Mouse (Mus musculus) erythroblast, embryonic 14.5 days (primary cell): Measurements from ENCODE around the gene Deaf1. TPM values are rescaled to one million over a fixed set of nuclear protein-coding genes. Genes with fewer than 3 reads are reported as not detected.

Experiments
- H3K27me3 ChIP-seq: 2 replicates; pipeline ENCODE4 v1.6.1; 2012; ENCODE audit warnings: inconsistent platforms; ENCODE audit not compliant: control insufficient read depth
- H3K36me3 ChIP-seq: 2 replicates; pipeline ENCODE4 v1.6.1; 2012; ENCODE audit warnings: mild to moderate bottlenecking, inconsistent platforms; ENCODE audit not compliant: control insufficient read depth
- H3K4me1 ChIP-seq: 2 replicates; pipeline ENCODE4 v1.6.1; 2012; ENCODE audit warnings: inconsistent platforms; ENCODE audit not compliant: control insufficient read depth
- H3K4me3 ChIP-seq: replicated peaks from 2 replicates; pipeline ENCODE3; 2012; ENCODE audit warnings: moderate library complexity, mild to moderate bottlenecking, inconsistent platforms
- H3K9me3 ChIP-seq: 2 replicates; pipeline ENCODE4 v1.6.1; 2012; ENCODE audit warnings: low read length, inconsistent platforms, mixed read lengths; ENCODE audit not compliant: control insufficient read depth
- GATA1 ChIP-seq: IDR thresholded peaks from 2 replicates; pipeline ENCODE4 v1.6.1; 2012; ENCODE audit warnings: low read length, inconsistent platforms, mixed read lengths
- TAL1 ChIP-seq: IDR thresholded peaks from 3 replicates; pipeline ENCODE4 v1.6.1; 2012; ENCODE audit warnings: low read length, inconsistent platforms, mixed read lengths
- polyA plus RNA-seq: library from polyadenylated mRNA; stranded (reverse); fragments of >175 nt; gene quantifications from 2 replicates; pipeline ENCODE4 v1.2.3, GENCODE M21; 2012

Gene Deaf1
- polyA plus RNA-seq, 1 experiment = 7.6 TPM

DNA sequence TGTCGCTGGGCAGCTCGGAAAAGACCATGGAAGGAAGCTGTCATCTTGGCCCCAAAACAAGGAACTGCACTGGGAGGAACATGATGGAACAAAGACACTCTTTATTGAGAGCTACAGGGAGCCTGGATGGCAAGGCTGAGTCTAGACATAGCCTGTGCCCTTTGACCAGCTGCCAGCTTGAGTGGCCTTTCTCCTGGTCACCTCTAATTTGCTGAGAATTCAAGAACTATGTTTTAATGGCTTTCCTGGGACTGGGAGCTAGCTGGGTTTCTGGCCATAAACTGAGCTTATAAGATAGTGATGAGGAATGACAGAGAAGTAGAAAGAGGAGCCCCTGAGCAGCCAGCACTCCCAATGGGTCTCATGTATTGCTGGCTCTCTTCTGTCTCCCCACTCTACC is 15.7 kb upstream of the Deaf1 start:
- H3K4me3 ChIP-seq = no peak overlapping the region
- peaks cover 10% of the 10 kb centered on the region for H3K27me3 ChIP-seq
- no peak for TF ChIP-seq TAL1
- TF ChIP-seq GATA1 = no peak
- H3K36me3 ChIP-seq = no peaks in the 10 kb centered on the region
- peaks cover 12% of the 10 kb centered on the region for H3K4me1 ChIP-seq
- H3K9me3 ChIP-seq = no peaks in the 10 kb centered on the region

DNA sequence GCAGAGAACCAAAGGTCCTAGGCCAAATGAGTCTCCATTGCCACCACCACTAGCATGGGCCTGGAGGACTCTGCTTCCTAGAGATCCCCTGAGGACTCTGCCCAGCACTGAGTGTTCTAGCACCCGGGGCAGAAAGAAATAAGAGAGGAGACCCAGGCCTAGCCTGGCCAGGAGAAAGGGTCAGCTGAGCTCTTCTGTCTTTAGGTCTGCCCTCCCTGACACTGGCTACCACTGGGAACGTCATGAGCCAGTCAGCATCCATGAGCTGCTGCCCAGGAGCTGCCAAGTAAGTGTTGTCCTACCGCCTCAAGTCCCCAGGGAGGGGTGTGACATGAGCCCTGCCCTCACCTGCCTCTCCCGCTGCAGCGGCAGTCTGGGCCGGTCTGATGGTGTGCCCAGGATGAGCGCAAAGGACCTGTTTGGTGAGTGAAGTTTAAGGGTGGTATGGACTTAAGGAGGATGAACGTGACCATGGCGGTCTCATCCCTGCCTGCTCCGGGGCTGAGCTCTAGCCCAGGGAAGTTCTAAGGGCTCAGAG is 14.3 kb upstream of the Deaf1 start:
- H3K4me3 ChIP-seq = no peak overlapping the region
- no peaks in the 10 kb centered on the region for H3K36me3 ChIP-seq
- H3K9me3 ChIP-seq = no peaks in the 10 kb centered on the region
- H3K4me1 ChIP-seq = peaks cover 21% of the 10 kb centered on the region
- TF ChIP-seq TAL1 (no peak), GATA1 (no peak)
- peaks cover 10% of the 10 kb centered on the region for H3K27me3 ChIP-seq

DNA sequence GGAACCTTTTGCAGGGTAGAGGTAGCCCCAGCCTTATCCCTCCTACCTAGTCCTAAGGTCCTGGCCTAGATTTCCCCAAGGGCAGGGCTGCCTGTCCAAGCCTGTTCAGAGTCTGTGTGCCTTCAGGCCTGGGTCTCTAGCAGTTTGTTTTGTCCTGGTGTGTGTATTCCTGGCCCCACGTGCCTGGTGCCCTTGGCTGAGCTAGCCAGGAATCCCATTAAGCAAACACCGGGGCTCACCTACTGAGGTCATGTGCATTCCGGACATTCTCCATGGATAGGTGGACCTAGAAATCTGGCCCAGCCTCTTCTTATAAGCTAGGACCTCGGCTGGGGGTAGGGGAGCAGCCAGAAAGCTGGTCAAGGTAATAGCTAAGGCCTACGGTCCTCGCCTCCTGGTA is 13.0 kb upstream of the Deaf1 start:
- Histone ChIP-seq H3K4me1 (peaks cover 21% of the 10 kb centered on the region), H3K36me3 (peaks cover 9% of the 10 kb centered on the region), H3K4me3 (no peak overlapping the region), H3K27me3 (peaks cover 10% of the 10 kb centered on the region), H3K9me3 (no peaks in the 10 kb centered on the region)
- TF ChIP-seq GATA1 (no peak), TAL1 (no peak)

- Histone ChIP-seq H3K4me3 (no peak overlapping the region), H3K9me3 (no peaks in the 10 kb centered on the region), H3K4me1 (peaks cover 21% of the 10 kb centered on the region), H3K36me3 (peaks cover 11% of the 10 kb centered on the region), H3K27me3 (peaks cover 10% of the 10 kb centered on the region)
- TF ChIP-seq TAL1 = no peak
- no peak for TF ChIP-seq GATA1
Observed at GRCm38 (mm10) chr7:141340023-141340422, 12.5 kb upstream of the Deaf1 start.

- H3K9me3 ChIP-seq = no peaks in the 10 kb centered on the region
- TF ChIP-seq TAL1 (no peak), GATA1 (no peak)
- H3K4me3 ChIP-seq = peak overlapping the region; percentile 52
- H3K4me1 ChIP-seq = peaks cover 21% of the 10 kb centered on the region
- H3K36me3 ChIP-seq = peaks cover 18% of the 10 kb centered on the region
- H3K27me3 ChIP-seq = peaks cover 10% of the 10 kb centered on the region
Observed at GRCm38 (mm10) chr7:141339215-141339920, 11.9 kb upstream of the Deaf1 start.

DNA sequence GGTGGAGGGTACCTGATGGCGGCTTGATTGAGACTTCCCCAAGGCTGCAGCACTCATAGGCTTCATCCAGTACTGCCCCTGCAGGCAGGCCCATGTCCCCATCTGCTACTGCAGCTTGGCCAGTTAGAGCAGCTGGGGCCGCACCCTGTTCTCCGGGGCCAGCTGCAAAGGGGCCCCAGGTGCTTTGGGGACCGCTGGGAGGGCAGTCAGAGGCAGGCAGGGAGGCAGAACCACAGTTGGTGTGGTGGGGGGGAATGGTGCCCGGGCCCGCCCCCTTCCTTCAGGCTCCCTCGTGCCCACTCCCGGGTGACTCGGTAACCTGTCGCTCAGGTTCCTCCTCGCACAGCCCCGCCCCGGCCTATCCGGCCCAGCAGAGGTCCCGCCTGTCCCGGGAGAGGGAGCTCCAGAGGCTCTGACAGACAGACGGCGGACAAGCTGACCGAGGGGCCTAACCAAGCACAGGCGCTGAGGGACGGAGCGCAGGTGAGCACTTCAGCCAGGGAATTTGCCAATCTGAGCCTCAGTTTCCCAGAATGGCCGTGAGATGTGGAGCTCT is 11.2 kb upstream of the Deaf1 start, which contains the start of gene Eps8l2:
TSS of gene Eps8l2 (plus strand) at position 305 of the 556 bp plus-strand sequence.
- peaks cover 9% of the 10 kb centered on the region for H3K27me3 ChIP-seq
- TF ChIP-seq TAL1 (no peak), GATA1 (no peak)
- peaks cover 24% of the 10 kb centered on the region for H3K36me3 ChIP-seq
- peaks cover 21% of the 10 kb centered on the region for H3K4me1 ChIP-seq
- no peaks in the 10 kb centered on the region for H3K9me3 ChIP-seq
- H3K4me3 ChIP-seq = peak within 1 kb of the TSS; percentile 52

DNA sequence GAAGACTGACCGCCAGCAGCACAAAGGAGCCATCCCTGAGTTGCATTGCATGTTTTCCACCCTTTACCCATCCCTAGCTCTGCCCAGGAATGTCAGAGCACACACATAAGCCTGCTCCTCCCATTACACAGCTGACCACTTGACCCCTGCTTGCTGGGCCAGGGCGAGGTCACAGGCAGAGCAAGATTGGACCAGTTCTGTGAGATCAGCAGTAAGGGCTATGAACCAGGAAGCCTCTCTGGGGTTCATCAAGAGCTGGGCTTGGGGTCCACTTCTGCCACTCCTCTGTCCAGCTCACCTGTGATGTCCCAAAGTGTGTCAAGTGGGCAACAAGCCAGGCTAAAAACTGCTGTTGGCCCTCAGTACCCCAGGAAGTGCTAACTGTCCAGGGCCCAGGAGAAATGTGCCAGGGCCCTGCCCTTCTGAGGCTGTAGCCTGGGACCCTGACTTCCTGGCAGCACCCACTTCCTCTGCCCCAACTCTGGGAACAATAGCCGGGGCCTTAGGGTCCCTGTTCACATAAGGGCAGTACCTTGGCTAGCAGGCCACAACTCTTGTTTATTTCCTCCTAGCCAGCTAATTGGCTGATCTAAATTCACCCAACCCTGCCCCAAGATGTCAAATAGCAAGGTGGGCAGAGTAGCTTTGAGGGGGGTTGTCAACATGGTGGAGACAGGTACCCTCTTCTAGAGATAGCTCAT is 10.4 kb upstream of the Deaf1 start:
- Histone ChIP-seq H3K4me3 (no peak overlapping the region), H3K4me1 (peaks cover 21% of the 10 kb centered on the region), H3K9me3 (no peaks in the 10 kb centered on the region), H3K27me3 (peaks cover 6% of the 10 kb centered on the region), H3K36me3 (peaks cover 31% of the 10 kb centered on the region)
- TF ChIP-seq TAL1 (no peak), GATA1 (no peak)

GRCm38 (mm10) chr7:141336296-141336695 is 8.8 kb upstream of the Deaf1 start:
- H3K4me1 ChIP-seq = peaks cover 21% of the 10 kb centered on the region
- TF ChIP-seq TAL1 = no peak
- TF ChIP-seq GATA1 = no peak
- no peak overlapping the region for H3K4me3 ChIP-seq
- no peaks in the 10 kb centered on the region for H3K9me3 ChIP-seq
- peaks cover 43% of the 10 kb centered on the region for H3K36me3 ChIP-seq
- peaks cover 6% of the 10 kb centered on the region for H3K27me3 ChIP-seq

DNA sequence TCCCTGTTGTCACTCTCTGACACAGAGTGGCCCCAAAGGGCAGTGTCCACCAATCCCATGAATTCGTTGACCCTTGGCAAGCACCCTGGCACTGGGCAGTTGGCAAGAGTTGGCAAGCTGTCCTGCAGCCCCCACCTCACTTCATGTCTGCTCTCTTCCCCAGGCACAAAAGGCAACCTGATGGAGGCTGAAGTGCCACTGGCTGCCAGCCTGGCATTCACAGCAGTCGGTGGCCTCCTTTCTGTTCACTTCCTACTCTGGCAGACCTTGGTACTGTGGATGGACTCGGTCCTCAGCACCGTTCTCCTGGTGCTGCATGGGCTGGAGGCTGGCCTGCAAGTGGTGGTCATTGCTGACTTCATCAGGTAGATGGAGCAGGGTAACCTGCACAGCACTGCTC is 8.2 kb upstream of the Deaf1 start:
- no peak for TF ChIP-seq GATA1
- no peak for TF ChIP-seq TAL1
- Histone ChIP-seq H3K36me3 (peaks cover 43% of the 10 kb centered on the region), H3K4me3 (no peak overlapping the region), H3K4me1 (peaks cover 21% of the 10 kb centered on the region), H3K9me3 (no peaks in the 10 kb centered on the region), H3K27me3 (peaks cover 6% of the 10 kb centered on the region)
